Mouse (Mus musculus) ovary, postnatal 10 days (tissue): ENCODE data around the gene B2m.

Experiments used
- DNase-seq: peaks from one replicate; pipeline ENCODE4 v3.0.0; 2022; ENCODE audit warnings: low spot score

Gene B2m

GRCm38 (mm10) chr2:122194509-122194929 is 47.0 kb downstream of the B2m start:
- DNase-seq: no peak

- DNase-seq: no peak
These were observed 54.0 kb downstream of the B2m start for GRCm38 (mm10) chr2:122201501-122201900.
